Mouse (Mus musculus) stomach, postnatal 0 days (tissue): ENCODE data around the gene Cib2. TPM values are rescaled to one million over a fixed set of nuclear protein-coding genes. Genes with fewer than 3 reads are reported as not detected.
A peak's percentile ranks its signal among the peaks of the same experiment; 100 is the strongest.

Source experiments
- ATAC-seq: fragments of 200-750 bp; cut with Nextera tagmentation; 2 replicates; pipeline ENCODE4 v1.8.0; 2017; ENCODE audit not compliant: low FRiP score, low TSS enrichment
- DNase-seq: peaks from one replicate; pipeline ENCODE4 v3.0.0-alpha.2; 2016; ENCODE audit warnings: low spot score
- H3K27ac ChIP-seq: fragments of 300-500 bp; sonication (generic); replicated peaks from 2 replicates; pipeline ENCODE4 v1.5.1; 2014; ENCODE audit warnings: mild to moderate bottlenecking, control low read depth
- H3K27me3 ChIP-seq: fragments of 300-500 bp; sonication (generic); 2 replicates; pipeline ENCODE4 v1.6.1; 2014; ENCODE audit warnings: low read length; ENCODE audit not compliant: control insufficient read depth, insufficient read depth
- H3K36me3 ChIP-seq: fragments of 300-500 bp; sonication (generic); 2 replicates; pipeline ENCODE4 v1.6.1; 2014; ENCODE audit warnings: low read length, mixed read lengths; ENCODE audit not compliant: control insufficient read depth, insufficient read depth
- H3K4me1 ChIP-seq: fragments of 300-500 bp; sonication (generic); replicated peaks from 2 replicates; pipeline ENCODE4 v1.6.1; 2014; ENCODE audit warnings: antibody characterized with exemption; ENCODE audit not compliant: control insufficient read depth, insufficient read depth
- H3K4me2 ChIP-seq: fragments of 300-500 bp; sonication (generic); replicated peaks from 2 replicates; pipeline ENCODE4 v1.6.1; 2014; ENCODE audit warnings: low read depth, mild to moderate bottlenecking, control low read depth, moderate library complexity
- H3K4me3 ChIP-seq: fragments of 300-500 bp; sonication (generic); 2 replicates; pipeline ENCODE4 v1.5.1; 2014; ENCODE audit warnings: low read depth, low read length, control low read depth
- H3K9ac ChIP-seq: fragments of 300-500 bp; sonication (generic); 2 replicates; pipeline ENCODE4 v1.6.1; 2014; ENCODE audit warnings: mild to moderate bottlenecking, low read length, control low read depth, mixed read lengths
- H3K9me3 ChIP-seq: fragments of 300-500 bp; sonication (generic); 2 replicates; pipeline ENCODE4 v1.6.1; 2016; ENCODE audit warnings: low read length; ENCODE audit not compliant: control insufficient read depth
- CTCF ChIP-seq: IDR thresholded peaks from 2 replicates; pipeline ENCODE4 v1.5.1; 2016; ENCODE audit warnings: antibody characterized with exemption, low read depth, mild to moderate bottlenecking, moderate library complexity
- EP300 ChIP-seq: optimal IDR thresholded peaks from 2 replicates; pipeline ENCODE3; 2016; ENCODE audit warnings: antibody characterized with exemption
- WGBS: fragments of 180-500 bp; shearing (Covaris S2); extraction: QIAGEN DNeasy Blood & Tissue Kit; methylation state at CpG from one replicate; pipeline ENCODE4 v1.1.7; 2014; 5-methylcytosine and 5-hydroxymethylcytosine counted together
- polyA plus RNA-seq: library from polyadenylated mRNA; unstranded; fragments of >200 nt; fragmentation: Nextera tagmentation; extraction: Ambion mirVana; gene quantifications from 2 replicates; pipeline ENCODE4 v1.2.1, GENCODE M21; 2015

Cib2 gene
- polyA plus RNA-seq, 1 experiment from 2014 or later: 6.1 TPM

DNA sequence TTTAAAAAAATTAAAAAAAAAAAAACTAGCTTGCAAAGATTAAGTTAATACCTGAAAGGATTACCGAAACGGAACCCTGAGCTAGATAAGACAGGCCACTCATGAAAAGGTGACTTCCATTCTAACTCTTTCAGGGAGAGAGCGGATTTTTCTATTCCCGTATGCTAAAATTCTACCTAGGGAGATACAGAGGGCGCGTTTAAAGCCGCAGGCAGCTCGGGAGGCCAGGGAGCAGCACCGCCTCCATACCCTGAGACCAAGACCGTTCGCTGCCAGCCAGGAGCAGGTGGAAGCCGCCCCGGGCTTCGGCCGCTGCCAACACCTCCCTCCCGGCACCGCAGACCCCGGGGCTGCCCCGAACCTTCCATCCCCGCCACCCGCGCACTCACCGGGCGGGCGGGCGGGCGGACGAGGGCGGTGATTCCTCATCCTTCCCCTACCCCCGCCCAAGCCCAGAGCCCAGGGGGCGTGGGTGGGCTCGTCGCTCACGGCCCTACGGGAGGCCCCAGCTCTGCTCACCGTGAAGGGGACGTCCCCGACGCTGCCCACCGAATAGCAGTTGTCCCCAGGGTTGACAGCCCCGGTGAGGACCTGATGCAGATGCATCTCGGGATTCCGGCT, 59.1 kb downstream of the Cib2 start:
- no peak for TF ChIP-seq EP300
- TF ChIP-seq CTCF: no peak
- H3K27me3 ChIP-seq: no peaks in the 10 kb centered on the region
- H3K9ac ChIP-seq: peak overlapping the region; percentile 67
- peak overlapping the region; percentile 72 for H3K4me3 ChIP-seq
- DNase-seq: no peak
- H3K27ac ChIP-seq: peak overlapping the region; percentile 30; the same call in 1 of the 2 replicates
- ATAC-seq: peak; percentile 53
- H3K4me2 ChIP-seq: peak overlapping the region; percentile 99
- no peaks in the 10 kb centered on the region for H3K9me3 ChIP-seq
- WGBS: under 1% methylated on average over 35 of the region's 43 CpGs
- no peaks in the 10 kb centered on the region for H3K36me3 ChIP-seq
- no peaks in the 10 kb centered on the region for H3K4me1 ChIP-seq

DNA sequence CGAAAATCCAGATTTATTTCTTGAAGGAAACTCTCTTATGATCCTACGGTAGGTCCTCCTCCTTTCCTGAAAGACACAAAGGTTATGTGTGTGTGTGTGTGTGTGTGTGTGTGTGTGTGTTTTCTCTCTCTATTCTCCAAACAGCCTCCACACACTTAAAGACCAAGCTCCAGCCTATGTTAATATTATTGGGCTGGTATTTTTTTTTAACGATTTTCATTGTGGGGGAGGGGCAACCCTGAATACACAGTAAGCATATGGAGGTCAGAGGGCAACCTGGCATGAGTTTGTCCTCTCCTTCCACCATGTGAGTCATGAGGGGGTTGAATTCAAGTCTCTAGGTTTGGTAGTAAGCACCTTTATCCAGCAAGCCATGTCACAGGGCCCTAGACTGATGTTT, 60.2 kb downstream of the Cib2 start:
- H3K9me3 ChIP-seq: no peaks in the 10 kb centered on the region
- no peak overlapping the region for H3K9ac ChIP-seq
- 81% methylated on average over 3 of the region's 3 CpGs for WGBS
- H3K4me2 ChIP-seq: no peak overlapping the region
- H3K4me3 ChIP-seq: no peak overlapping the region
- H3K4me1 ChIP-seq: no peaks in the 10 kb centered on the region
- H3K27me3 ChIP-seq: no peaks in the 10 kb centered on the region
- H3K27ac ChIP-seq: no peak overlapping the region
- no peak for TF ChIP-seq CTCF
- TF ChIP-seq EP300: no peak
- DNase-seq (no peak), ATAC-seq (no peak)
- H3K36me3 ChIP-seq: no peaks in the 10 kb centered on the region

DNA sequence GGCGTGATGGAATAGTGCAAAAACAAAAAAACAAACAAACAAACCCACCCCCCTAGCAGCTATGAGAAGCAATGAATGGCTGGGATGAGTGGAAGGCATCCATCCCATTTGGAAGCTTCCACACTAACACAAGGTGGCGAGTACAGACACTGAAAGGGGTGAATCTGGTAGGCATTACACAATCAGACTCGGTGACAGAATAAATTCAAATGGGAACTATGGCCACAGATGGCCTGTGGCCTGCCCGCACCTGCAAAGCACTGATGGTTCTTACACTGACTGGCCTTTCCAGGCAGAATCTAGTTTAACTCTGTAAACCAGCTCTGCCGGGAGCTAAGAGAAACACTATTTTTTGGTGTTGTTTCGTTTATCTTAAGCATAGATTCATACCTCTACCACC, 60.7 kb downstream of the Cib2 start:
- Histone ChIP-seq H3K27me3 (no peaks in the 10 kb centered on the region), H3K9me3 (no peaks in the 10 kb centered on the region), H3K27ac (no peak overlapping the region), H3K9ac (no peak overlapping the region), H3K36me3 (no peaks in the 10 kb centered on the region), H3K4me2 (no peak overlapping the region), H3K4me1 (no peaks in the 10 kb centered on the region), H3K4me3 (no peak overlapping the region)
- DNase-seq (no peak), ATAC-seq (no peak)
- WGBS: 82% methylated on average over 6 of the region's 6 CpGs
- TF ChIP-seq EP300 (no peak), CTCF (no peak)

Other genes starting within 250 kb of the Cib2 start
- gene Dmxl2, start 58.6 kb downstream of the Cib2 start, polyA plus RNA-seq: 1.8 and 2.2 TPM in 2 replicates
- gene Sh2d7, start 21.2 kb downstream of the Cib2 start, polyA plus RNA-seq: 0.04 TPM in 2 replicates
- gene Idh3a, start 26.1 kb upstream of the Cib2 start, polyA plus RNA-seq: 105 TPM in 2 replicates
- 57.7 and 68.3 TPM in 2 replicates for gene Acsbg1, start 101.7 kb upstream of the Cib2 start, polyA plus RNA-seq
- 5.5 and 6.2 TPM in 2 replicates for gene Dnaja4, start 138.7 kb upstream of the Cib2 start, polyA plus RNA-seq
- 129 and 132 TPM in 2 replicates for gene Wdr61, start 174.3 kb upstream of the Cib2 start, polyA plus RNA-seq
- 2.8 and 4.1 TPM in 2 replicates for gene Crabp1, start 204.5 kb upstream of the Cib2 start, polyA plus RNA-seq